Mouse (Mus musculus) limb, embryonic 10.5 days (tissue): ENCODE data around the gene Ank2. TPM values are rescaled to one million over a fixed set of nuclear protein-coding genes. Genes with fewer than 3 reads are reported as not detected.

ENCODE experiments used
- DNase-seq: peaks from one replicate; pipeline ENCODE4 v3.0.0-alpha.2; 2017; ENCODE audit warnings: low spot score
- H3K27ac ChIP-seq: fragments of 300-500 bp; sonication (generic); 2 replicates; pipeline ENCODE4 v1.5.1; 2016; ENCODE audit warnings: mild to moderate bottlenecking
- H3K27me3 ChIP-seq: fragments of 300-500 bp; sonication (generic); 2 replicates; pipeline ENCODE4 v1.6.1; 2016; ENCODE audit warnings: low read depth, mild to moderate bottlenecking; ENCODE audit not compliant: poor library complexity, severe bottlenecking
- H3K36me3 ChIP-seq: fragments of 300-500 bp; sonication (generic); 2 replicates; pipeline ENCODE4 v1.6.1; 2016; ENCODE audit warnings: mild to moderate bottlenecking, moderate library complexity
- H3K4me1 ChIP-seq: fragments of 300-500 bp; sonication (generic); 2 replicates; pipeline ENCODE4 v1.6.1; 2016
- H3K4me3 ChIP-seq: fragments of 300-500 bp; sonication (generic); 2 replicates; pipeline ENCODE4 v1.5.1; 2016; ENCODE audit warnings: mild to moderate bottlenecking, moderate library complexity
- H3K9me3 ChIP-seq: fragments of 300-500 bp; sonication (generic); replicated peaks from 2 replicates; pipeline ENCODE4 v1.6.1; 2016; ENCODE audit warnings: mild to moderate bottlenecking
- WGBS: fragments of 180-500 bp; shearing (Covaris S2); methylation state at CpG from one replicate; pipeline ENCODE4 v1.1.7; 2016; 5-methylcytosine and 5-hydroxymethylcytosine counted together
- polyA plus RNA-seq: library from polyadenylated mRNA; unstranded; fragments of >200 nt; fragmentation: Nextera tagmentation; extraction: Ambion mirVana; gene quantifications from 2 replicates; pipeline ENCODE4 v1.2.1, GENCODE M21; 2016

Ank2 gene
- polyA plus RNA-seq, 1 experiment from 2014 or later, result 15.3 TPM

DNA sequence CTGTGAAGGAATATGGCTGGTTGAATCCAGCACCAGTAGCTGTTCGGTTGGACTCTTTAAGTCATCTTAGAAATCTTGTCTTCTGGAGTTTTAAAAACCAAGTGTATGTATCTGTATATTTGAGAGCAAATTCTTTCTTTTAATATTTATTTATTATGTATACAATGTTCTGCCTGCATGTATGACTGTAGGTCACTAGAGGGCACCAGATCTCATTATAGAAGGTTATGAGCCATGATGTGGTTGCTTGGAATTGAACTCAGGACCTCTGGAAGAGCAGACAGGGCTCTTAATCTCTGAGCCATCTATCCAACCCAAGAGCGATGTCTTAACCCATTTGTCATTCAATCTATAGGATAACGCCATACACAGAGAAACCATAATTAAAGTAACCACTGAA lies 312.9 kb downstream of the Ank2 start:
- no peaks in the 10 kb centered on the region for H3K27me3 ChIP-seq
- no peaks in the 10 kb centered on the region for H3K36me3 ChIP-seq
- no peak overlapping the region for H3K27ac ChIP-seq
- DNase-seq, result no peak
- H3K4me1 ChIP-seq, result no peaks in the 10 kb centered on the region
- WGBS, result 92% methylated on average over 3 of the region's 3 CpGs
- H3K9me3 ChIP-seq, result no peaks in the 10 kb centered on the region
- no peak overlapping the region for H3K4me3 ChIP-seq

DNA sequence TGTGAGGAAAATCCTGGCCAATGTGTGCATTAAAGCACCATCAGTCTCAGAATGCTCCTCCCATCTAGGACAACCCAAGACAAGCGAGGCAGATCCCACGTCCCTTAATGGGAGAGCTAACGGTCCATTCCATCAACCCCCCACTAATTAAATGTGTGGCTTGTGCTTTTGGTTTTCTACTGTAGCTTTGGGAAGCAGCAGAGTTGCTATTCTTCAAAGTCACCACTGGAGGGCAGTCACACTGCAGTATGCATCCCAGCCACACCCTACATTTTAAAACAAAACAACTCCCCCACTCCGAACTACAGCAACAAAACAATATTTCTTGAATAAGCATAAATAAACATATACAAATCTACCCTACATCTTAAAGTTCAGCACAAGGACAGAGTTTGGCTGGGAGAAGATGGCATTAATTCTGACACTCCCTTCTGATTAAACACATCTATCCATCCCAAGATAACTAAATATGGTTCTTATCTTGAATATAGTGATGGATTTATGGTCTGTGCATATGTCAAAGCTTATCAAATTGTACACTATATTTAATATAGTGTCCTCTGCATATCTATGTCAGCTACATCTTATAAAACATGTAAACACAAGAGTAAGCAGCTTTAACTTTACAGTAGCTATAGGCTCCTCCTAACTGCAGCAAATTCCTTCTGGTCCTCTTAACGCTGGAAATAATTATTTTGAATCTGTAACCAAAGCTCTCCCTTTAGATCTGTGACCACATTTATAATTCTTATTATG lies 315.0 kb downstream of the Ank2 start:
- no peaks in the 10 kb centered on the region for H3K4me1 ChIP-seq
- H3K9me3 ChIP-seq, result no peaks in the 10 kb centered on the region
- no peak overlapping the region for H3K27ac ChIP-seq
- no peak overlapping the region for H3K4me3 ChIP-seq
- no peaks in the 10 kb centered on the region for H3K36me3 ChIP-seq
- H3K27me3 ChIP-seq, result no peaks in the 10 kb centered on the region
- 30% methylated on average over 5 of the region's 5 CpGs for WGBS
- no peak for DNase-seq

DNA sequence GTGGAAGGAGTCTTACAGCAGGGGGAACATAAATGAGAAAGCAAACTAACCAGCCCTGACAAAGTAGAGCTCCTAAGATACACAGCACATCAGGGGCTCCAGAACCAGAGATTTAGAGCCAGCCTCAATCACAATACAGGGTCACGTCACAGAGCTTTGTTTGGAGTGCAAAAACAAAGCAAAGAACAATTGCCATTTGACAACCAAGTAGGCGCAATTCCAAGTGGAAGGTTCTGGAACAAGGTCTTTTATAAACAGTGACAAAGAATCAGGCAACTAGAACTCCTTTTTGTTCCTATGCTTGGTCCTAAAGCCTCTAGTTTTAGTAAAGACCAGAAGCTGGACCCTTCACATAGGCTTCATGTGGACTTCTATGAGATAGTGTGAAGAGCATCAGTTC lies 326.5 kb downstream of the Ank2 start:
- Histone ChIP-seq H3K4me1 (no peaks in the 10 kb centered on the region), H3K36me3 (no peaks in the 10 kb centered on the region), H3K27ac (no peak overlapping the region), H3K9me3 (no peaks in the 10 kb centered on the region), H3K4me3 (no peak overlapping the region), H3K27me3 (no peaks in the 10 kb centered on the region)
- 76% methylated on average over 2 of the region's 2 CpGs for WGBS
- DNase-seq, result no peak

DNA sequence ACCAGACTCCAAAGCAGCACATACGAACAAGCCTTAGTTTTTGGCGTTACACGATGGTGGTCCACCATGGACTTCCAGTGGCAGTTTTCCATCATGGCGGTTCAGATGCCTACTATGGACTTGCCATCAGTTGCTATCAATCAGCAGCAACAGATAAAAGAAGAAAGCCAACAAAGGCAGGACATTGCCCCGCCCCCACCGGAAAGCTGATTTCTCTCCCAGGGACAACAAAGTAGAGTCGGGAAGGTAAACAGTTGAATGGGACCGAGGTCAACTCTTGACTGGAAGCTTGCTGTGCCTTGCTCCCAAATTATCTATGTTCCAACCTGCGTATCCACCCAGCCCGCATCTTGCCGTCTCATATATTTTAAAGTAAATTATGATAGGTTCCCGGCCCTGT lies 328.9 kb downstream of the Ank2 start:
- no peak overlapping the region for H3K4me3 ChIP-seq
- no peak overlapping the region for H3K27ac ChIP-seq
- H3K9me3 ChIP-seq, result no peaks in the 10 kb centered on the region
- H3K36me3 ChIP-seq, result no peaks in the 10 kb centered on the region
- WGBS, result 89% methylated on average over 12 of the region's 12 CpGs
- H3K4me1 ChIP-seq, result no peaks in the 10 kb centered on the region
- H3K27me3 ChIP-seq, result peaks cover 3% of the 10 kb centered on the region; the same call in 1 of the 2 replicates
- no peak for DNase-seq

DNA sequence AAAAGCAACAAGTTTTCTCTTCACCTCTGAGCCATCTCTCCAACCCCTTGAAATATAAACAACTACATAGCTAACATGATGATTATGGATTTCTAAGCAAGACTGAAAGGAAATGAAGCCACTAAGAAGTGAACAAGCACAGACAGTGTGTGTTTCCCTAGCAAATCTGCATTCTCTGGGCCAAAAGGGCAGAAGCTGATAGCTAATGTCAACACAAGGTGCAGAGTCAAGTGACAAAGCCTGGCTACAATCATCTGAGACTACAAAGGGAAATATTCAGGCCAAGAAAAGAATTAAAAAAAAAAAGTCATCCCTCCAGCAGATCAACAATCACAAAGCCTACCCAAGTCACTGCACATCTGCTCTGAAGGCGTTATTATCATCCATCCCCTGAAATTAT lies 330.0 kb downstream of the Ank2 start:
- H3K4me3 ChIP-seq, result no peak overlapping the region
- H3K36me3 ChIP-seq, result no peaks in the 10 kb centered on the region
- peaks cover 11% of the 10 kb centered on the region for H3K27me3 ChIP-seq
- H3K4me1 ChIP-seq, result no peaks in the 10 kb centered on the region
- no peaks in the 10 kb centered on the region for H3K9me3 ChIP-seq
- no peak overlapping the region for H3K27ac ChIP-seq
- DNase-seq, result no peak
- 89% methylated on average over 1 of the region's 1 CpGs for WGBS

DNA sequence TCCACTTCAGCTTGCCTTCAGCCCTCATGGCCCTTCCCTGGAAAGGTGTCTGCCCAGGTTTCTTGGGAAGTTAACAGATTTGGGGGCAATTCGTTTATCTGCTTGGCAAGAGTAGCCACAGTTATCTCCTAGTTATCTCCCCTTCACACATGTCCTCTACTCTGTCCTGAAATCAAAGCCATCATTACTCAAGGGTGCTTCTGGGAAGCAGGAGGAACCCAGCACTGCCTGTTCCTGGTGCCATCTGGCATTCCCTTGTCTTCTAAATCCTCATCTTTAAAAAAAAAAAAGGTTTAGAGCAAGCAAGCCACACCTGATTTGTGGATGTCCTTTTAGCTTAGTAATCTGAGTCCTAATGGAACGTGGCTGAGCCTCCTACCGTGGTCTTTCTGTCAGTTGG lies 335.4 kb downstream of the Ank2 start:
- Histone ChIP-seq H3K4me1 (peaks cover 14% of the 10 kb centered on the region), H3K36me3 (no peaks in the 10 kb centered on the region), H3K27ac (no peak overlapping the region), H3K4me3 (no peak overlapping the region), H3K9me3 (no peaks in the 10 kb centered on the region), H3K27me3 (peaks cover 53% of the 10 kb centered on the region)
- DNase-seq, result no peak
- WGBS, result 21% methylated on average over 3 of the region's 3 CpGs

DNA sequence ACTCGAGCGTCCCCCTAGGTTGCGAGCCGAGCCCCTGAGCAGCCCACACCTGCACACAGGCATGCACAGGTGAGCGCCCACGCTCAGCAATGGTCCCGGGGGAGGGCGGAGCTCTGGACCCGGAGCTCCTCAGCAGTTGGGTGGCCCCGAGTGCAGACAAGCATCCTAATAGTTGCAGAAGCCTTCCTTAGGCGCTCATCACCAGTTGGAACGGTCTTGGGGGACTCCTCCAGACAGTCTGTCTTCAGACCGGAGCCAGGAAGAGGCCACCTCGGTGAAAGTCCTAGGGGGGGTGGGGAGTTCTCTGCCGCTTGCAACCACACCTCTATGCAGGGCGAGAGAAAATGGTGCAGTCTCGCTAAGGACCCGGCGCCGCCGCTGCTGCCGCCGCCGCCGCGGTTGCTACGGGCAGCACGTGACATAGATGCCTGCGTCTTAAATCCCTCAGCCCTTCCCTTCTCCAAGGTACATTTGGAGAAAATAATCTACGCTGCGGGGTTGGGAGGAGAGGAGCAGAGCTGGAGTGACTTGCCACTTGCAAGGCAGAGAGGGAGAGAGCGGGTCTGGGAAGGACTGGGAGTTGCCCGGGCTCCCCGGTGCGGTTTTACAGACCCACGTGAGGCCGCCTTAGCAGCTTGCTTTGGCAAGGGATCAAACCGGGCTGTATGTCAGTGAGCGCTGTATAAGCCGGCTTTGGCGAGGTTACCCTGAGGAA lies 337.0 kb downstream of the Ank2 start:
- Histone ChIP-seq H3K27me3 (peaks cover 53% of the 10 kb centered on the region), H3K27ac (peak overlapping the region; percentile 31; the same call in 1 of the 2 replicates), H3K4me3 (peak overlapping the region; percentile 73), H3K4me1 (peaks cover 14% of the 10 kb centered on the region), H3K36me3 (no peaks in the 10 kb centered on the region), H3K9me3 (no peaks in the 10 kb centered on the region)
- WGBS, result under 1% methylated on average over 41 of the region's 41 CpGs
- DNase-seq, result peak; percentile 77

DNA sequence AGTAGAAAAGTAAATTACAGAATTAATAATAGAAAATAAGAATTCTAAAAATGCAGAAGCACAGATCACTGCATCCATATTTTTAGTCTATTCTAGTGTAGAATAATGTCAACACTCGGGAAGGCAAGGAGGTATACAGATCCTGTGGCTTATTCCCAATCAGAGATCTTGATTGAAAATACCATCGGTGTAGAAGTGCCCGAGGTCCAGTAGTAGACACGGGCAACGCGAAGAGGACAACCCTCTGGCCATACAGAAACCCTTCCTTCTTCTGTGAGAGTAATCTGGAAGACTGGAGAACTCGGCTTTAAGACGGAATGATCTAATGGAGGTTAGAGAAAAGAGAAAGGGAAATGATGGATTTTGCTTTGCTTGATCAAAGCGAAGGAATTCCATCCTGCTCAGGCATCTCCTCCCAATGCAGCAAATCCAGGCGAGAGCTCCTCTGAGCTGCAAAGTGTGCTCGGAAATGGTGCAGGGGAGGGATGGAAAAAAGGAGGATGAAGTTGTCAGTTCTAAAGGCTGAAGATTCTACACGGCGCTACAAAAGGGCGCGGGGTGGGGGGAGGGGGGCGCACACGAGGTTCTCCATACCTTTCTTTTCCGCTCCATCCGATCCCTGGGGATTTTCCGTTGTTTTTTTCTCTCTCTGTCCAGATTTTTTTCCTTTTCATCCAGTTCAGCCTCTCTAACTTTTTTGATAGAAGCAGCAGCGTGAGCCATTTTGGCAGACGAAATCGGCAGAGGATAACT lies 337.9 kb downstream of the Ank2 start:
- H3K27me3 ChIP-seq, result peaks cover 53% of the 10 kb centered on the region
- WGBS, result 5% methylated on average over 23 of the region's 23 CpGs
- H3K9me3 ChIP-seq, result no peaks in the 10 kb centered on the region
- H3K27ac ChIP-seq, result no peak overlapping the region
- no peak for DNase-seq
- H3K36me3 ChIP-seq, result no peaks in the 10 kb centered on the region
- H3K4me1 ChIP-seq, result peaks cover 14% of the 10 kb centered on the region
- H3K4me3 ChIP-seq, result peak overlapping the region; percentile 73

DNA sequence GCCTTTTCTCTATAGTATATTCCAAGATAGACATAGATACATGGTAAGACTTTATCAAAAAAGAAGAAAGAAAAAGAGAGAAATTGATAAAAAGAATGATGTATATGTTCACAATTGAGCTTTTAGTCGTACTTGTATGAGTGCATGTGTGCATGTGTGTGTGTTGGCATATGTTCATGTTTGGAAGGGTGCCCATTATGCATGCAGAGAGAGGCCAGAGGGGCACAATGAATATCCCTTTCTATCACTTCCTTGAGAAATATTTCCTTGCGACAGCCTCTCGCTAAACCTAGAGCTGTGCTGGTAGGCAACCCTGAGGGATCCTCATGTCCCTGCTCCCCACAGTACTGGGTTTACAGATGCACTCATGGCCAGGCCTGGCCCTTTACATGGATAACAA lies 341.4 kb downstream of the Ank2 start:
- WGBS, result 86% methylated on average over 3 of the region's 3 CpGs
- H3K4me1 ChIP-seq, result peaks cover 13% of the 10 kb centered on the region

DNA sequence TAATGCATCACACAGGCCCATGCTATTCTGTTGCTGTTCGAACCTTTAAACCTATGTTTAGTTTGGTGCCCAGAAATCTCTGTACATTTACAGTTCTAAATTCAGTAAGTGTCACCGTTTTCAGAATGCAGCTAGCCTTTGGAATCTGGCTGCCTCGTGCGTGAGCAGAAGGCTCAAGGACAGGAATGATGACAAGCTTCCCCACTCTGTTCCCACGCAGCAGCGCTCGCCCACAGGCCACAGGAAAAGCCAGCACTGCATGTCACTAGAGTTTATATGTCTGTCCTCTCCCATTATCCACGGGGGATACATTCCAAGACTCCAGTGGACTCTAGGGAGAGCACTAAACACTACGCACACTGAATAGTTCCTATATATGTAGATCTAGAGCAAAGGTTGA lies 343.1 kb downstream of the Ank2 start:
- Histone ChIP-seq H3K4me1 (no peaks in the 10 kb centered on the region), H3K27ac (no peak overlapping the region), H3K9me3 (no peaks in the 10 kb centered on the region), H3K4me3 (no peak overlapping the region), H3K36me3 (no peaks in the 10 kb centered on the region), H3K27me3 (peaks cover 12% of the 10 kb centered on the region)
- WGBS, result 93% methylated on average over 9 of the region's 9 CpGs
- no peak for DNase-seq

More for the DNA sequence above, 341.4 kb downstream of the Ank2 start:
- Histone ChIP-seq H3K36me3 (no peaks in the 10 kb centered on the region), H3K9me3 (no peaks in the 10 kb centered on the region), H3K4me3 (no peak overlapping the region), H3K27ac (no peak overlapping the region), H3K27me3 (peaks cover 28% of the 10 kb centered on the region)
- DNase-seq, result no peak

DNA sequence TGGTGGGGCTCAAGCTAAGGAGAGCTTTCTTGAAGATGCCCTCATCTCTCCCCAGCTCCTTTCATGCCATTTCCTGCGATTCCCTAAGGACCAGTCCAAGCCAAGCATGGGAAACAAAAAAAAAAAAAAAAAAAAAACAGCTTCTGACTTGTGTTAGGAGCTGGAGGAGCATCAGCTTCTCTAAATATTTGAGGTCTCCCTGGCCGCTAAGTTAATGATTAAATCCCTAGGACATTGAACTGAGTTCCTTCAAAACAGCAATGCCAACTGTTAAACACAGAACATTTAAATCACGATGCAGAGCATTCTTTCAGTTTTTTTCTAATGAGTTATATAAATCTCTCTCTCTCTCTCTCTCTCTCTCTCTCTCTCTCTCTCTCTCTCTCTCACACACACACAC lies 345.3 kb downstream of the Ank2 start:
- DNase-seq, result no peak
- no peaks in the 10 kb centered on the region for H3K4me1 ChIP-seq
- H3K27me3 ChIP-seq, result no peaks in the 10 kb centered on the region
- H3K9me3 ChIP-seq, result no peaks in the 10 kb centered on the region
- 88% methylated on average over 3 of the region's 3 CpGs for WGBS
- no peaks in the 10 kb centered on the region for H3K36me3 ChIP-seq
- no peak overlapping the region for H3K4me3 ChIP-seq
- no peak overlapping the region for H3K27ac ChIP-seq

DNA sequence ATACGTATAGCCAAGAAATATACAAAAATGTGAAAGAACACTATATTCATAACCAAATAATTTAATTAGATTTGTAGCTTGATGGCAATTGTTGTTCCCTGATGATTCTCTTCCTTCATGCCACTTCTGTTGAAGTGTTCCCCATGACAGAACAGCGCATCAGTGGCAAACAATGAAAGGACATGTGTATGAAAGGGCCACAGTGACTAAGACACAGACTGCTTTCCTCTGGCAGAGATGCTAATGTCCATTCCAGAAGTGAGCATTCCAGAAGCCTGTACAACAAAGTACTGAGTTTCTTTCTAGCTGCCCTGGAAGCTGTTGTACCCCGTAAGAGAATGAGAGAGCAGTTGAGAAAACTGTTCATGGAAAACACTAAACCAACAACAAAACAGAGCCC lies 345.7 kb downstream of the Ank2 start:
- Histone ChIP-seq H3K36me3 (no peaks in the 10 kb centered on the region), H3K4me1 (no peaks in the 10 kb centered on the region), H3K9me3 (no peaks in the 10 kb centered on the region), H3K27ac (no peak overlapping the region), H3K27me3 (no peaks in the 10 kb centered on the region), H3K4me3 (no peak overlapping the region)
- DNase-seq, result no peak
- WGBS, result 95% methylated on average over 3 of the region's 3 CpGs

DNA sequence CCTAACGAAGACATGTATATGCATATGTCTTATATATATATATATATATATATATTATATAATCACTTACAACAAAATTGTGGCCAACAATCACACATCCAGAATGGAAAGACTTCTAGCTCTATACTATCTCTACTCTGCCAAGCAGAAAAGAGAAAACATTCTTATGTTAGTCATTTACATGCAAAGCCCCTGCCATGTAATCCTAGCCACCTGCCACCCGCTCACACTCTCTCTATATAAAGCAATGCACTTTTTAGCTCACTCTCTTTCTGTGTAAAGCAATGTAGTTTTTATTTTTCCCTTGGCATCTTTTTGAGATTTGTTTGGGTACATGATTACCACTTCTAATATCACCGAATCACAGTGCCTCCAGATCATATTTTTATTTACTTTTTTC lies 350.5 kb downstream of the Ank2 start:
- 89% methylated on average over 3 of the region's 3 CpGs for WGBS
- no peaks in the 10 kb centered on the region for H3K36me3 ChIP-seq
- H3K4me3 ChIP-seq, result no peak overlapping the region
- no peak for DNase-seq
- H3K4me1 ChIP-seq, result no peaks in the 10 kb centered on the region
- no peaks in the 10 kb centered on the region for H3K27me3 ChIP-seq
- no peak overlapping the region for H3K27ac ChIP-seq
- no peaks in the 10 kb centered on the region for H3K9me3 ChIP-seq
